Mouse (Mus musculus) bone marrow, adult 2 months (tissue): ENCODE data around the gene Git2.

Experiments used
- CTCF ChIP-seq: fragments of 200-500 bp; IDR thresholded peaks from 2 replicates; pipeline ENCODE4 v1.5.1; 2011; ENCODE audit warnings: low read length, control low read depth; ENCODE audit not compliant: control insufficient read depth, insufficient read depth
- POLR2A ChIP-seq: fragments of 200-500 bp; IDR thresholded peaks from 2 replicates; pipeline ENCODE4 v1.6.1; 2011; ENCODE audit warnings: low read depth, mild to moderate bottlenecking, control low read depth, low read length, borderline replicate concordance; ENCODE audit not compliant: control insufficient read depth

- TF ChIP-seq POLR2A, result no peak
- TF ChIP-seq CTCF, result no peak
Observed at GRCm38 (mm10) chr5:114797253-114797652, 21.9 kb upstream of the Git2 start.
